Mouse (Mus musculus): Measurements from ENCODE around the gene Cox7a1.
"Not testable (repeated sequence)": the region's sequence is repeated elsewhere in the genome, so short reads cannot be mapped to it uniquely, and the experiment has no call there.

Cox7a1 gene

DNA sequence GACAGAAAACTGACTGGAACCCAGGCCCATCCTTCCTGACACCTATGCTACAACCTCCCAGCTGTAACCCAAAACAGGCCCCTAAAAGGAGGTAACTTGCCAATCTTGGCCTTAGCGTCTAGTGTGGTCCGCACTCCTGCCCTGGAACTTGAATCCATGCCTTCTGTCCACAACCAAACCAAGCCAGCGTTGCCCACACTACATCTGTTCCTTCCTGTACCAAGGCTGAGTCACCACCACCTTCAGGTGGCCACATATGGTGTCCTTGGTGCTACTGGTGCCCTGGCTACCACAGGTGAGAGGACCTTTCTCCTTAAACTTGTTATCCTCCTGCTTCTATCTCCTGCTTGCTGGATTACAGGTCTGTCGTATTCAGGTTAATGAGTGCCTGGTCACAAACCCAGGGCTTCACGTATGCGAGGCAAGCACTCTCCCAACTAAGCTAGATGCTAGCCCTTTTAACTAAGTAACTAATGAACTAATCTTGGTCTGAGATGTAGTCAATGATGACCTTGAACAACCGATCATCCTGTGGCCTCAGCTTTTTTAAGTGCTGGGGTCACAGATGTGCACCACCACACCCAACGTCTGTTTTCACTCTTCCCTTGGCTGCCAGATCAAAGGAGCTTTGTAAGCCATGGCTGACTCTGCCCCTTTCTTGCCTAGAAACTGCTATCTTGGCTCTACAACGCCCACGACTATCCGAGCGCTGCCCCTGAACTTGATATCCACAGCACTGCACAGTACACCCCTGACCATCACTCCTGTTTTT lies 4.6 kb downstream of the Cox7a1 start:
- in situ Hi-C loops (cut with MboI; ENCODE audit: low pct_unique_long_range_greater_than_20kb in 1 of 2, low sequenced_read_pairs in 2 of 2, unreplicated experiment in 1 of 2), result no loop called here

DNA sequence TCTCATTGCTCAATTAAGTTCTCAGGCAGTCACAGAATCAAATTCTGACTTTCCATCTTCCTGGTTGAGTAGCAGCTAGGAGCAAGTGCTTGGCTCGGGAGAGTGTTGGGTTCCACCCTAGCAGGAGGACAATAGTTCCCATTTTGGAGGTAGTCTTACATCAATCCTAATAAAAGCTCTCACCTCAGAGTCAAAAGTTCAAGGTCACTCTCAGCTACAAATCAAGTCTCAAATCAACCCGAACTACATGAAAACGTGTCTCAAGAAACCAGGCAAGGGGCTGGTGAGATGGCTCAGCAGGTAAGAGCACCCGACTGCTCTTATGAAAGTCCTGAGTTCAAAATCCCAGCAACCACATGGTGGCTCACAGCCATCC lies 5.2 kb downstream of the Cox7a1 start:
- in situ Hi-C loops (cut with MboI; ENCODE audit: low pct_unique_long_range_greater_than_20kb in 1 of 2, low sequenced_read_pairs in 2 of 2, unreplicated experiment in 1 of 2), result no loop called here

- in situ Hi-C loops (cut with MboI; ENCODE audit: low pct_unique_long_range_greater_than_20kb in 1 of 2, low sequenced_read_pairs in 2 of 2, unreplicated experiment in 1 of 2), result no loop called here
These were observed 8.1 kb downstream of the Cox7a1 start for GRCm38 (mm10) chr7:30192088-30192487.

DNA sequence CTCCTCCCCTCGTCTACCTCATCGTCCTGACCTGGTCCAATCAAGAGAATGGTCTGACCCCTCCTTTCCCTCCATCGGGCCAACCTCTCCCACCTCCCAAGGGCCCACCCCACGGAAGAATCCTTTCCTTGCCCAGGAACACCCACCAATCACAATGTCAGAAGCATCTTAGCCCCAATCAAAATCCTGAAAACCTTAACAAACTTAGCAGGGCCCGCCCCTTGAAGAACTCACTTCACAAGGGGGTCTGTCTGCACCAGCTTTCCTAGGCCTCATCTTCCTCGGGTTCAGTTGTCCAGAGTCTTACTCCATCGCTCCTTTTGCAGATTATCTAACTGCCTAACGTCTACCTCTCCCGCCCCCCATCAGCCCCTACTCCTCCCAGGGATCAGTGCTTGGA lies 9.1 kb downstream of the Cox7a1 start:
- in situ Hi-C loops (cut with MboI; ENCODE audit: low pct_unique_long_range_greater_than_20kb in 1 of 2, low sequenced_read_pairs in 2 of 2, unreplicated experiment in 1 of 2), result no loop called here

- in situ Hi-C loops (cut with MboI; ENCODE audit: low pct_unique_long_range_greater_than_20kb in 1 of 2, low sequenced_read_pairs in 2 of 2, unreplicated experiment in 1 of 2), result no loop called here
These were observed 9.7 kb downstream of the Cox7a1 start for GRCm38 (mm10) chr7:30193581-30194100.

DNA sequence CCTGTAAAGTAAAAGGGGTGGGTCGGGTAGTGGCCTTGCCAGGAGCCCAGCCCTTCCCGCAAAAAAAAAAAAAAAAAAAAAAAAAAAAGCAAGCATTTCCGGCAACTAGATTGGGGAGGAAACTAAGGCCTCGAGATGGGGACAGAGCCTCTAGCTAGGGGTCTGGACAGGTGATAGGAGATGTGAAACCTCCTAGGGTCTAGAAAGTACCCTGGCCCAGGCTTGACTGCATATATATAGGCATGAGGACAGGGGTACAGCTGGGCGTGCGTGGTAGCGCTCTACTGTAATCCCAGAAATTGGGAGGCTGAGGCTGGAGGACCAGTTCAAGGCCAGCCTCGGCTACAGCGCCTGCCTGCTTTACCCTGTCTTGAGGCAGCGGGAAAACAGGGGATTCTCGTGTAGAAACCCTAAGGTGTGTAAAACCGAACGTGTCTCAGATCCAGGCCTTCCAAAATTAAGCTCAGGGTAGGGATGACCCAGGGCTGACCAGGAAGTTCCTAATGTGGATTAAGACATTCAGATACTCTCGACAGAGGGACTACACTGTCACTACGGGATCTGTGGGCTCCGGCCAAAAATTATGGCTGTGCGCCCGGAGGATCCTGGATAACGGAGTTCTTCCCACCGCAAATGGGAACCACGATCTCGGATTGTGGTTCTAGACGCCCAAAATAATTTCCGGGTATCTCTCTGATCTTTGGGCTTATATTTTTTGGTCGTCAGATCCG lies 10.3 kb downstream of the Cox7a1 start:
- in situ Hi-C loops (cut with MboI; ENCODE audit: low pct_unique_long_range_greater_than_20kb in 1 of 2, low sequenced_read_pairs in 2 of 2, unreplicated experiment in 1 of 2), result no loop called here

- in situ Hi-C loops (cut with MboI; ENCODE audit: low pct_unique_long_range_greater_than_20kb in 1 of 2, low sequenced_read_pairs in 2 of 2, unreplicated experiment in 1 of 2), result no loop called here
These were observed 10.9 kb downstream of the Cox7a1 start for GRCm38 (mm10) chr7:30194884-30195283.

DNA sequence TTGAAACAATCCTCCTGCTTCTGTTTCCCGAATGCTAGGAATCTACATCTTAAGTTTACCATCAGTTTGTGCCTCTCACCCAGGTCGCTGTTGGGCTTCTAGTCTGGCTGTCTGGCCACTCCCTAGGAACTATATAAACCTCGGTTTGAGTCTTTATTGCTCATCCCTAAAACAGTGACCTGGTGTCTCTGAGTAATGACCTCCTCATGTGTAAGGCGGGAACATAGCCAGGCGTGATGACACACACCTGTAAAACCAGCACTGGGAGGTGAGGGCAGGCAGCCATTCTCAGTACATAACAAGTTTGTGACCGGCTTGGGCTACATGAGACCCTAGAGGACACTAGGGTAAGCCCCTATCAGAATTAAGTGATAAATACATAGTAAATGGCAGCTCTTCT lies 11.5 kb downstream of the Cox7a1 start:
- in situ Hi-C loops (cut with MboI; ENCODE audit: low pct_unique_long_range_greater_than_20kb in 1 of 2, low sequenced_read_pairs in 2 of 2, unreplicated experiment in 1 of 2), result no loop called here

DNA sequence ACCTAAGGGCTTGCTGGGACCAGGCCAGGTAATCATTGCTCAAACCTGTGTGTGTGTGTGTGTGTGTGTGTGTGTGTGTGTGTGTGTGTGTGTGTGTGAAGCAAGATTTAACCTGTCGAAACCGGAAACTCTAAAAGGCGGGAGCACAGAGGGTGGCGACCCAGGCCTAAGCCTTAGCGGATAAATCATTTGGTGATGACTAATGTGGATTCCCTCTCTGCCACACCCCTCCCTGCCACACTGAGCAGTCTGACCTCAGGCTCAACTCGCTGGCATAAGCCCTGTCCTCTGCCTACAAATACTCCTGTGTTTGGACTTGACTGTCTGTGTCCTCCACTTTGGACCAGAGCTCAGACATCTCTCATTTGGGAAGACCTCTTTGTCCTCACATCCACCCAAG lies 12.2 kb downstream of the Cox7a1 start:
- in situ Hi-C loops (cut with MboI; ENCODE audit: low pct_unique_long_range_greater_than_20kb in 1 of 2, low sequenced_read_pairs in 2 of 2, unreplicated experiment in 1 of 2), result no loop called here

DNA sequence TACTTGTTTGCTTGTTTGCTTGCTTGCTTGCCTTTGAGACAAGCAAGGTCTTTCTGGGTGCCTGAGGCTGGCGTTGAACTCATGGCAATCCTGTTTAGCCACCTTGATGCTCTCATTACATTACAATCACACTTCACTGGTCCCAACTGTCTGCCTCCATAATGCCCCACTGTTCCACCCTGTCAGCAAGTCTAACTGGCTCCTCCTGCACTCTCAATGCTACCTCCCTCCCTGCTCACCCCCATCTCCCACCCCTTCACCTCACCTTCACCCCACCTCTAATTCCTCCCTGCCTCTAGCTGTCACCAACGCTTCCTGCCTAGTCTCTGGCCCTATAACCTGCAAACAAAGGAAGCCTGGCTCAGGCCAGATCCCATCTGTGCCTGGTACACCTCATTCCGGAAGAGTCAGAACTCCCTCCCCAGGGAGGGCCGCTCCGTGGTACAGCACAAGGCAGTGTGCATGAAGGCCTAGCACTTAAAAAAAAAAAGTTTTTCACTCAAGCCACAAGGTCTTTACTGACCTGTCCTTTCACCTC lies 13.7 kb downstream of the Cox7a1 start:
- in situ Hi-C loops (cut with MboI; ENCODE audit: low pct_unique_long_range_greater_than_20kb in 1 of 2, low sequenced_read_pairs in 2 of 2, unreplicated experiment in 1 of 2), result no loop called here

- in situ Hi-C loops (cut with MboI; ENCODE audit: low pct_unique_long_range_greater_than_20kb in 1 of 2, low sequenced_read_pairs in 2 of 2, unreplicated experiment in 1 of 2), result no loop called here
These were observed 14.6 kb downstream of the Cox7a1 start, which contains the start of gene Capns1 for GRCm38 (mm10) chr7:30198481-30198971. Capns1 (minus strand) TSS chr7:30198811.

DNA sequence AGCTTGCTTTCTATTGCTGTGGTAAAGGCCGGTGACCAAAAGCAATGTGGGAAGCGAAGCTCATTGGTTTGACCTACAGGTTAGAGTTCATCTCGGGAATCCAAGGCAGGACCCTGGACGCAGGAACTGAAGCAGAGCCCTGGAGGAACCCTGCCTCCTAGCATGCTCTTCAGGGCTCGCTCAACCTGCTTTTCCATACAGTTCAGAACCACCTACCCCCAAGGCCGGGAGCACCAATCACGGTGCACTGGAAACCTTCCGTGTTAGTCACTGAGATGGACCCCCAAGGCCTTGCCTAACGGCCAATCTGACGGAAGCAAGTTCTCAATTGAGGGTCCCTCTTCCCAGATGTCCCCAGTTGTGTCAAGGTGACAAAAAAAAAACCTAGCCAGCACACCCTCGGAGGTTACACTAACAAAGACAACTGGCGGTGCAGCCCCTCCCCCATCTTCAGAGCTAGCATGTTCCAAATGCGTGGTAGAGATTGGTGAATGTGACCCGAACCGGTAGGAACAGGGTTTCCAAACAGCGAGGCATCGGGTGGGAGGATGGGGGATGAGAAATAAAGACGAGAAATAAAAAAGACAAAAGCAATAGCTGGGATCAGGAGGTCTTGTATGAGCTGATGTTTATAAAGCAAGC lies 15.7 kb downstream of the Cox7a1 start:
- in situ Hi-C loops (cut with MboI; ENCODE audit: low pct_unique_long_range_greater_than_20kb in 1 of 2, low sequenced_read_pairs in 2 of 2, unreplicated experiment in 1 of 2), result no loop called here

DNA sequence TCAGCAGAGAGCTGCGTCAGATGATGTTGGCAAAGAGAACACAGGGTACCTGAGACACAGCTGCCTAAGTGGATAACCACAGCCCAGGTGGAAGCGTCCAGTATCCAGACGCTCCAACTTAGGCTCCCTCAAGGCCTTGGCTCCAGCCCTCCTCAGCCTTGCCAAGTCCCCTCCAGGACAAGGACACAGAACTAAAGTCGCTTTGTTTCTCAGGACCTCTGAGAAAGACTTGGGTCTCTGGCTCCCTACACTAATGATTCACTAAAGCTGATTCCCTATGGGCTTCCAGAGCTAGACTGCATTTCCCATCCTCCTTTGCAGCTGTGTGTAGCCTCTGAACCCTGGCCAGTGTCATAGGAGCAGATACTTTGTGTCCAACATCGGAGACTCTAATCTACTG lies 16.3 kb downstream of the Cox7a1 start:
- in situ Hi-C loops (cut with MboI; ENCODE audit: low pct_unique_long_range_greater_than_20kb in 1 of 2, low sequenced_read_pairs in 2 of 2, unreplicated experiment in 1 of 2), result no loop called here

GRCm38 (mm10) chr7:30200661-30201060 lies 16.7 kb downstream of the Cox7a1 start:
- in situ Hi-C loops (cut with MboI; ENCODE audit: low pct_unique_long_range_greater_than_20kb in 1 of 2, low sequenced_read_pairs in 2 of 2, unreplicated experiment in 1 of 2), result not testable (repeated sequence)

DNA sequence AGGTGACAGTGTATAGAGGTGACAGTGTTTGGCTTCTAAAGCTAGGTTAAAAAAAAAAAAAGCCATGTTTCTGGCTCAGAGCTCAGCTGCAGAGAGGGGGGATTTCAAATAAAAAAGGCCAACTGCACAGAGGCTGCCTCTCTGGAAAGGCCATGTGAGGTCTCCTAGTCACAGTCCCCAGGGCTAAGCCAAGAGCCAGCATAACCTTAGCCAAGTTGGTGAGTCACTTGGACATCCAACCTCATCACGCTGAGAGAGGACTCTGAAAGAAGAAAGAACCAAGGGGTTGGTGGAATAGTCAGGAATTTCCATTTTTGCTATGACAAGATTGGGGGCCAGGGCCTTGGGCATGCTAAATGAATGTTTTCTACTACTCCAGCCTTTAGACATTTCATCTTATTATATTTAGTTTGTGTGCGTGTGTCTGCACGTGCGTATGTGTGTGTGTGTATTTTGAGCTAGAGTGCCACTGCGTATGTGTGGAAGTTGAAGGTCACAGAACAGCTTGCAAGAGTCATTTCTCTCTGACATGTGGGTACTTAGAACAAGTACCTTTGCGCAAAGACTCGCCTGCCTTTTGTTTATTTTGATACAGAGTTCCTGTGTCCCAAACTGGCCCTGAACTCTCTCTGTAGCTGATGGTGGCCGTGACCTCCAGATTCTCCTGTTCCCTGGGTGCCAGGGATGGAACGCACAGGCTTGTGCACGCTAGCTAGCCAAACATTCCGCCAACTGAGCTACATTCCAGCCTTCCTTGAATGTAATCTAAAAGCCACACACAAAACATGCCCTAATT lies 19.1 kb downstream of the Cox7a1 start:
- in situ Hi-C loops (cut with MboI; ENCODE audit: low pct_unique_long_range_greater_than_20kb in 1 of 2, low sequenced_read_pairs in 2 of 2, unreplicated experiment in 1 of 2), result no loop called here

GRCm38 (mm10) chr7:30204380-30204779 lies 20.4 kb downstream of the Cox7a1 start:
- in situ Hi-C loops (cut with MboI; ENCODE audit: low pct_unique_long_range_greater_than_20kb in 1 of 2, low sequenced_read_pairs in 2 of 2, unreplicated experiment in 1 of 2), result no loop called here

DNA sequence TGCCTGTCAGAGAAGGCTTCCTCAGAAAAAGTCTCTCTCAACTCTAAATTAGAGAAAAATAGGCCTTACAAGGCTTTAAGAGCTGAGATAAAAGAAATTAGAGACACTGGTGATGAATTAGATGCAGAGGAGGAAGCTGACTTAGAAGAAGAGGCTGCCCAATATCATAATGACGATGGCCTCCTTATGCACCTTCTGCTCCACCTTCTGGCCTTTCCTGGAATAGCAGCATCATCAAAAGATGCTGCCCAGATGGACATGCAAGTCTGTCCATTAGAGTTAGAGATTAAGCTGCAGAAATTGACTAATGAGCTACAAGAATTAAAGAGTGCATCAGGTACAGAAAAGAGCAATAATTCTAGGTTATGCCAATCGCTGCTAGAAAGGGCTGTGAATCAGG lies 21.4 kb downstream of the Cox7a1 start:
- in situ Hi-C loops (cut with MboI; ENCODE audit: low pct_unique_long_range_greater_than_20kb in 1 of 2, low sequenced_read_pairs in 2 of 2, unreplicated experiment in 1 of 2), result no loop called here

DNA sequence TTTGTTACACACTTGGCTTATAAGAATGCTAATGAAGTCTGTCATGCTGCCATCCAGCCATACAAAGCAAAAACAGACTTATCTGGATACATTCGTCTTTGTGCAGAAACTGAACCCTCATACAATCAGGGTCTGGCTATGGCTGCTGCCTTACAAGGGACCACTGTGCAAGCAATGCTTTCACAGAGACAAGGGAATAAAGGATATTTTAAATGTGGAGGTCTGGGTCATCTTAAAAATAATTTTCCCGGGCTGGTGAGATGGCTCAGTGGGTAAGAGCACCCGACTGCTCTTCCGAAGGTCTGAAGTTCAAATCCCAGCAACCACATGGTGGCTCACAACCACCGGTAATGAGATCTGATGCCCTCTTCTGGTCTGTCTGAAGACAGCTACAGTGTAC lies 22.4 kb downstream of the Cox7a1 start:
- in situ Hi-C loops (cut with MboI; ENCODE audit: low pct_unique_long_range_greater_than_20kb in 1 of 2, low sequenced_read_pairs in 2 of 2, unreplicated experiment in 1 of 2), result not testable (repeated sequence)
